Mouse (Mus musculus) ZHBTc4 (cell line): ENCODE data around the gene Gm49384.
A peak's percentile ranks its signal among the peaks of the same experiment; 100 is the strongest.
"Not testable (repeated sequence)": the region's sequence is repeated elsewhere in the genome, so short reads cannot be mapped to it uniquely, and the experiment has no call there.

Experiments
- DNase-seq: peaks from one replicate; pipeline ENCODE4 v3.0.0-alpha.2; 2011; ENCODE audit warnings: low read depth, low spot score

Gm49384 gene

GRCm38 (mm10) chr12:69167656-69168460 is 36.2 kb downstream of the Gm49384 start:
- no peak for DNase-seq

GRCm38 (mm10) chr12:69166861-69167581 is 37.0 kb downstream of the Gm49384 start:
- DNase-seq = not testable (repeated sequence)

GRCm38 (mm10) chr12:69164904-69165303 is 39.2 kb downstream of the Gm49384 start:
- peak; percentile 73 for DNase-seq

- not testable (repeated sequence) for DNase-seq
Measured at GRCm38 (mm10) chr12:69163586-69163985, 40.5 kb downstream of the Gm49384 start.

GRCm38 (mm10) chr12:69160677-69161076 is 43.4 kb downstream of the Gm49384 start:
- not testable (repeated sequence) for DNase-seq

- peak; percentile 84 for DNase-seq
Measured at GRCm38 (mm10) chr12:69159578-69159940, 44.5 kb downstream of the Gm49384 start.

GRCm38 (mm10) chr12:69158765-69159577 is 45.1 kb downstream of the Gm49384 start, which contains the start of gene Rps29:
Gene Rps29 (minus strand): TSS chr12:69159186.
- DNase-seq = peak; percentile 100

- DNase-seq = peak; percentile 31
Measured at GRCm38 (mm10) chr12:69158366-69158764, 45.7 kb downstream of the Gm49384 start.

GRCm38 (mm10) chr12:69157107-69157506 is 47.0 kb downstream of the Gm49384 start:
- DNase-seq = peak; percentile 51

- peak; percentile 24 for DNase-seq
Measured at GRCm38 (mm10) chr12:69156436-69156835, 47.6 kb downstream of the Gm49384 start.

- no peak for DNase-seq
Measured at GRCm38 (mm10) chr12:69155923-69156322, 48.1 kb downstream of the Gm49384 start.

GRCm38 (mm10) chr12:69150049-69150448 is 54.0 kb downstream of the Gm49384 start:
- no peak for DNase-seq

- peak; percentile 53 for DNase-seq
Measured at GRCm38 (mm10) chr12:69147166-69147735, 56.8 kb downstream of the Gm49384 start.

GRCm38 (mm10) chr12:69143460-69143859 is 60.6 kb downstream of the Gm49384 start:
- no peak for DNase-seq

- no peak for DNase-seq
Measured at GRCm38 (mm10) chr12:69139841-69140240, 64.2 kb downstream of the Gm49384 start.
